ENCODE assay signal across 18 mouse cellular contexts in the genomic region with DNA sequence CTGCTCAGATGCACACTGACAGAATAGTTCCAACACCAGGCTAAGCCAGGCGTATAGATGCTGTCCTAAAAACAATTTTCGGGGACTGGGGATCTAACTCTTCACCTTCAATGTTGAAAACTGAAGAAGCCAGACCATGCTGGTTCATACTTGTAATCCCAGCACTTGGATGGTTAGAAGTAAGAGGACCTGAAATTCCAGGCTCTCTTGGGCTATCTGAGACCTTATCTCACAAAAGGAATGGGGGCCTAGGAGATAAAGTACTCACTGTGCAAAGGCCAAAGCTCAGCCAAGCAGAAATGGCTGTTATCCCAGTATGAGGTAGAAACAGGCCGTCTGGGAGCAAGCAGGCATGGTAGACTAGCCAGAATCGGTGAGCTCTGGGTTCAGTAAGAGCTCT.
"Had no signal": no experiment of that assay in that cellular context is flagged by ENCODE, and none has a peak within 500 bp of the region (broad histone marks: within the 10 kb centered on the region; RNA-seq: fewer than 3 reads in every experiment).

No protein-coding gene starts in this region.

- H3K27ac ChIP-seq: limb, embryonic 12.5 days; limb, embryonic 15.5 days; liver, embryonic 13.5 days; midbrain, embryonic 15.5 days; neural tube, embryonic 12.5 days had no signal

- H3K4me2 ChIP-seq: limb, embryonic 12.5 days; limb, embryonic 15.5 days; liver, embryonic 13.5 days; midbrain, embryonic 11.5 days; midbrain, embryonic 15.5 days; neural tube, embryonic 12.5 days had no signal

- H3K27me3 ChIP-seq: limb, embryonic 12.5 days; limb, embryonic 15.5 days; liver, embryonic 13.5 days; midbrain, embryonic 15.5 days; neural tube, embryonic 12.5 days had no signal

- H3K9ac ChIP-seq: limb, embryonic 12.5 days; limb, embryonic 15.5 days; liver, embryonic 13.5 days; midbrain, embryonic 15.5 days; neural tube, embryonic 12.5 days had no signal

- H3K9me3 ChIP-seq: limb, embryonic 12.5 days; limb, embryonic 15.5 days; liver, embryonic 13.5 days; midbrain, embryonic 15.5 days; neural tube, embryonic 12.5 days had no signal

- H3K4me1 ChIP-seq: limb, embryonic 12.5 days had no signal

- ATAC-seq: midbrain, embryonic 15.5 days had no signal

- H3K36me3 ChIP-seq: limb, embryonic 12.5 days; limb, embryonic 15.5 days; liver, embryonic 13.5 days; midbrain, embryonic 15.5 days; neural tube, embryonic 12.5 days had no signal

- H3K4me3 ChIP-seq: limb, embryonic 12.5 days; limb, embryonic 15.5 days; liver, embryonic 13.5 days; midbrain, embryonic 15.5 days; neural tube, embryonic 12.5 days had no signal

- DNase-seq: kidney, adult 18-20 months; kidney, adult 9 months; kidney, postnatal 14 days; kidney, postnatal 4 days; left cerebral cortex, postnatal 4 days; liver, embryonic 13.5 days; lung, adult 2 months; lung, postnatal 14 days; lung, postnatal 4 days; retina, postnatal 1 day; right cerebral cortex, postnatal 25 days; thymus, adult 18-20 months; thymus, postnatal 25 days had no signal
